Mouse (Mus musculus): ENCODE measurements around the gene Thsd4.

Thsd4 gene

DNA sequence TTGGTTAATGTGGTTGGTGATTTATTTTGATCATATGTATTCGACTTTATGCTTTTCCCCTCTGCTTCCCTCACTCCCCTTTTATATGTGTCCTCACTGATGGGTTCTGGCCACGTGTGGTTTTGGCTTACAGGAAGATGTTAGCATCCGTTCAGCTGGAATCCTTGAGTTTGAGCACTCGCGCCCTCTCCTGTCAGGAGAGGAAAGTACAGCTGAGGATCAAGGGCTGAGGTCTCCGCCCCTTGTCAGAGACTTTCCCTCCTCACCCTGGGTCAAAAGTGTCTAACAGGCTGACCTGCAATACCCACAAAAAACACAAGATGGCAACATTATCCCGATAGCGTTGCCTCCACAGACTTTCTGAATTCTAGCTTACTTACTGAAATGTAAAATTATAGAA, 562.6 kb downstream of the Thsd4 start:
- in situ Hi-C loops (cut with MboI; ENCODE audit: unreplicated experiment in 2 of 2) = loop anchor here (5.0 to 25.0 kb wide), 5 partner anchors 237 to 1953 kb away; partner anchors contain the start of genes Celf6 (in 1 of the 2) and Rplp1 (in 1 of the 2)

DNA sequence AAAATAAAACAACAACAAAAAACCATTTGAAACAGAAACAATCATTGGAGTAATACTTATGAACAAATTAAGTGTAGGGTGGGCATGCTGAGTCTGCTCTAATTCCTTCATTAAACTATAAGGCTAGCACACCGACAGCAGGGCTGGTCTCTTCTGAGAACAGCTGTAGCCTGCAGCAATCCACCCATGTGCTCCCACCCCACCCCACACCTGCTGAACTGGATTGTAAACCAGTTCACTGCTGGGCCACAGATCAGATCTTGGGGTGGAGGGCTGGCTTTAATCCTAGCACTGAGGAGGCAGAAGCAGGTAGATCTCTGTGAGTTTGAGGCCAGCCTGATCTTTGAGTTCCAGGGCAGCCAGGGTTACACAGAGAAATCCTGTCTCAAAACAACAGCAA, 563.7 kb downstream of the Thsd4 start:
- in situ Hi-C loops (cut with MboI; ENCODE audit: unreplicated experiment in 2 of 2) = loop anchor here (5.0 to 25.0 kb wide), 5 partner anchors 236 to 1954 kb away; partner anchors contain the start of genes Celf6 (in 1 of the 2) and Rplp1 (in 1 of the 2)

DNA sequence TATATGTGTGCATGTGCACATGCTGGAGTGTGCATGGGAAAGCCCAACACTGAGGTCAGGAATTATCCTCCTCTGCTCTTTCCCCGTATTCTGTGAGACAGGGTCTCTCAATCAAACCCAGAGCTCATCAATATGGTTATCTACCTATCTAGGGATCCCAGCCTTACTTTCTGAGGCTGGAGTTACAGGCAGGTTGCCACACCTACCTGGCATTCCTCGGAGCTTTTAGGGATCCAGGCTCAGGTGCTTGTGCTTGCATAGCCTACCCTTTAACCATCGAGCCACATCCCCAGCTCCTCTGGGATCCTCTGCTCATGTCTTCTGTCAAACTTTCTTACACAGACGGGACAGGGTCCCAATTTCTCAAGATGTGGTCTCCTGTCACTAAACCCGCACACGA, 565.4 kb downstream of the Thsd4 start:
- in situ Hi-C loops (cut with MboI; ENCODE audit: unreplicated experiment in 2 of 2) = loop anchor here (5.0 to 25.0 kb wide), 5 partner anchors 234 to 1956 kb away; partner anchors contain the start of genes Celf6 (in 1 of the 2) and Rplp1 (in 1 of the 2)

DNA sequence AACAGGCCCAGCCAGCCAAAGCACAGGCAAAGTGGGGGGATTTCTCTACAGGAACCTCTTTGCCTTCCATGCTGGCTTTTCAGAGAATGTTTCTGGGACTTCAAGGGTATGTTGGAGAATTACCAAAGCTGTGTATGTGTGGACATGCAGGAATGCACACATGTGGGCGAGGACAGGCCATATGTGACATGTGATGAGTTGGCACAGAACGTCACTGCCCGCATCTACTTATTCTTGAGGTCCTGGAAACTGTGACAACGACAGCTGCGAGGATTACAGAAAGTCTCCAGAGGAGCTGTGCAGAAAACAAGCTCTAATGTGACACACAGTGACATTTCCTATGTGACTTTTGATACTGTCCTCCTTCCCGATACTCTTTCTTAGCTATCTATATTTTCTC, 566.2 kb downstream of the Thsd4 start:
- in situ Hi-C loops (cut with MboI; ENCODE audit: unreplicated experiment in 2 of 2) = loop anchor here (5.0 to 25.0 kb wide), 5 partner anchors 233 to 1957 kb away; partner anchors contain the start of genes Celf6 (in 1 of the 2) and Rplp1 (in 1 of the 2)

DNA sequence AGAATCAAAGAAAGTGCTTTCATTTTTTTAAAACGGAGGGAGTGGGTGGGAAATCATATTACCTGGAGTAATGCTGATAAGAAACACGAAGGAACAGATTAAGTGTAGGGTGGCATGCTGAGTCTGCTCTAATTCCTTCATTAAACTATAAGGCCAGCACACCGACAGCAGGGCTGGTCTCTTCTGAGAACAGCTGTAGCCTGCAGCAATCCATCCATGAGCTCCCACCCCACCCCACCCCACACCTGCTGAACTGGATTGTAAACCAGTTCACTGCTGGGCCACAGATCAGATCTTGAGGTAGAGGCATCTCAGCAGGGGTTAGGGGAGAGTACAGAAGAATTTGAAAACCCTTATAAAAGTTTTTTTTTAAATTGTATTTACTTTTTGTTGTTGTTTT, 566.6 kb downstream of the Thsd4 start:
- in situ Hi-C loops (cut with MboI; ENCODE audit: unreplicated experiment in 2 of 2) = loop anchor here (5.0 to 25.0 kb wide), 5 partner anchors 233 to 1957 kb away; partner anchors contain the start of genes Celf6 (in 1 of the 2) and Rplp1 (in 1 of the 2)

DNA sequence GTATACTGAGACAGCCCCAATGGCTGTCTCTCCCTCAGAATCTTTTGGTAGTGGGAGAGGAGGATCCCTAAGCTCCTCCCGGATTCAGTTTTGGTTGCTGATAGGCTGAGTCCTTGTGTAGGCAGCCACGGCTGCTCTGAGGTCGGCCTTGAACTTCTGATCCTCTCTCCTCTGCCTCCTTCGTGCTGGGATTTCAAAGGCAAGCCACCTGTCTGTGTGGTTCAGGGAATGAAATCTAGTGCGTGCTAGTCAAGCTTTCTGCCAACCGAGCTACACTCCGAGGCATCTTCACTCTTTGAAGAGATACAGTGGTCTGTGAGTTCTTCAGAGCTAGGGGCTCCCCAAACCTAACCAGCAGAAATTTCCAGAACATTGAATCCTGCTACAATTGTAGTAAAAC, 568.3 kb downstream of the Thsd4 start:
- in situ Hi-C loops (cut with MboI; ENCODE audit: unreplicated experiment in 2 of 2) = loop anchor here (25.0 kb wide), 4 partner anchors 366 to 1959 kb away; partner anchors contain the start of genes Celf6 (in 1 of the 2) and Rplp1 (in 1 of the 2)

DNA sequence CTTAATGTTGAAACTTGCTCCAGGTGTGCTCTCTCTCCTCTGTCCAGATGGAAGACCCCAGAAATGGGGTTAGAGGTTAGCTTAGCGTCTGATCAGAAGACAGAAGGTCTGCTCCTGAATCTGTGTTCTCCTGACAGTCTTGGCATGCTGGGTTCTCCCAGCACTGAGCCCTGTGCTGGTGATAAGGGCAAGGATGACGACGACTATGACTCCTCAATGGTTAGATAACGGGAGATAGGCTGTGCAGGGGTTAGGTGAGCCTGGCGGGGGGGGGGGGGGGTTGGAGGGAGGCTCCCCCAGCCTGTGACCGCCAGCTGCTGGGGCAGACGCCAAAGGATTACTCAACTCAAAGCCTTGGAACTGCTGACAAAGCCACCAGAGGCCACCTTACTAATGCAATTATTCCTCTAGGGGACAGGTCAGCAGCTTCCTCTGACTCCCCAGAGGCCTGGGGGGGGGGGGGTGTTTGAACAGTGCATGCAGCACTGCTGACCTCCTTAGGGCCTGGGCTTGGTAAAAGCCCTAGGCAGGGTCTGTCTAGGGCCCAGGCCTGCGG, 569.3 kb downstream of the Thsd4 start:
- in situ Hi-C loops (cut with MboI; ENCODE audit: unreplicated experiment in 2 of 2) = loop anchor here (25.0 kb wide), 4 partner anchors 365 to 1960 kb away; partner anchors contain the start of genes Celf6 (in 1 of the 2) and Rplp1 (in 1 of the 2)

DNA sequence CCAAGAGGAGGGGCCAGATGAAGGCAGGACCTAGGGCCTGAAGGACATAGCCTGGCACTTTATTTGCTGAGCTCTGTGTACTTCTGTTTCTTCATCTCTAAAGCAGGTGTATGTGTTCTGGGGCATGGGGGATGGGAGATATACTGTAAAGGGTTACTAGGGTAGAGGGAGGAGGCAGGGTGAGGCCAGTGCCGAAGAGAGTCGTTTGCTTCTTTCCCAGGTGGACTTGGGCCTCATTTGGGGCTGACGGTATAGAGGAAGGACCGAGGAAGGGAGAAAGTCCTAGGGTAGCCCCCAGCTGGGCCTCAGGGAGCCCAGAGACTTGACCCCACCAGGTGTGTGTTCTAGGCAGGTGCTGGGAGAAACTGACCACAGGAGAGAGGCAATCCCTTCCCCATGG, 569.9 kb downstream of the Thsd4 start:
- in situ Hi-C loops (cut with MboI; ENCODE audit: unreplicated experiment in 2 of 2) = loop anchor here (25.0 kb wide), 4 partner anchors 365 to 1960 kb away; partner anchors contain the start of genes Celf6 (in 1 of the 2) and Rplp1 (in 1 of the 2)

DNA sequence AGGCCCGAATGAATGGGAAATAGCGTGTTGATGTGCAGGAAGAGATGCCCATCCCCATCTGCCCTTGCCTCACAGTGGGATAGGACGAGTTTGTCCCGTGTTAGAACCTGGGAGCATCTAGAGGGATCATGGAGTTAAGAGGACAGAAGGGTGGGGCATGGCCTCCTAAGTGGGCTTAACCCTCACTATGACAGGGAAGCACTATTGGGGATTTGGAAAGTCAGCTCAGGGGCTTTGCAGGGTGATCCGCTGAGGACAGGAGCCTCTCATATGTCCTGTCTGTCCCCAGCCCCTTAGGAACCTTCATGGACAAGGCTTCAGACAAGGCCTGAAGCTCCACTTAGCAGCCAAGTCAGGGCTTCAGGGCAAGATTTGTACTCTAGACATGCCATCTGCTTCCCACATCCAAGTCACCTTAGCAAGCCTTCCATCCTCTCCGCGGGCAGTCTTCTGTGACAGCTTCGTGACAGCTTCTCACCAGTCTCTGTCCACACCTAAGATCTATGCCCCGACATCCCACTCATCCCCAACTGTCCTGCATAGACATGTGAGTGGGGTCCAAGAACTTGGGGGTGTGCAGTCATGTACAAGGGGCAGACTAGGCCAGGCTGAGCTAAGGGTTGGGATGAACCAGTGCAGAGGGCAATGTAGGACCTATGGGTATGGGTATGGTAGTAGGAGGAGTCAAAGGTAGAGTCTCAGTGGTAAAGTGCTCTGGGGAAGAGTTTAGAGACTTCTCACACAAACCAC, 570.7 kb downstream of the Thsd4 start:
- in situ Hi-C loops (cut with MboI; ENCODE audit: unreplicated experiment in 2 of 2) = loop anchor here (25.0 kb wide), 4 partner anchors 364 to 1961 kb away; partner anchors contain the start of genes Celf6 (in 1 of the 2) and Rplp1 (in 1 of the 2)

DNA sequence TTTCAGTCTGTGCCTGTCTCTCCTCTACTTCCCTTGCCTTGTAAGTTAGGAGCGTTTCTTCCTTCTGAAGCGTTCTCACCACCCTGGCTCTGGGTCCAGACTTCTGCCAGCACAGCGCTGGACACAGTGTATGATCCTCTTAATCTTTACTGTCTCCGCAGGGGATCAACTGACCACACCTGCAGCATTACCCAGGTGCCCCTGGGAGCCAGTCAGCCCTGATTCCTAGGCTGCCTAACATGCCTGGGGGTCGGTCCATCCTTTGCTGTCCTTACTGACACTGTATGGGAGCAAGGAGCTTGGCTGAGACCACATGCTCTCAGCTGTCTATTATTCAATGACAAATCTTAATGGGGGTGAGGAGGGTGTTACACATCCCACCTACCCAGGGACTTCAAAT, 571.9 kb downstream of the Thsd4 start:
- in situ Hi-C loops (cut with MboI; ENCODE audit: unreplicated experiment in 2 of 2) = loop anchor here (25.0 kb wide), 4 partner anchors 363 to 1962 kb away; partner anchors contain the start of genes Celf6 (in 1 of the 2) and Rplp1 (in 1 of the 2)

DNA sequence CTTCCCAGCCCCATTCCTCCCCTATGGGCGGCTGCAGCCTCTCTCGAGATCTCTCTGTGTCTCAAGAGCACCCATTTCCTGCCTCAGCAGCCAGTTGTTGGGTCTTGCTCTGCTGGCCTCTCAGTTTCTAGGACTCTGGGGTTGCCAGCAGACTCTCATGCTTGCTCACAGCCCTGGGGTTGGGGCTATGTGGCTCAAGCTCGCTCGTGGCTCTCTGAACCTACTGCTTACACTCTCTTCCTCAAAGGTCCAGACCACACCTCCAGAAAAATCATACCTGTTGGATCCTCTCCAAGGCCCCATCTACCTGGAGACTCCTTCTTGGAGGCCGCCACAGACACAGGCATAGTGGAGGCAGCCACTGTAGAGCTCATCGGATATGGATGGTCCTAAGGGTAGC, 572.3 kb downstream of the Thsd4 start:
- in situ Hi-C loops (cut with MboI; ENCODE audit: unreplicated experiment in 2 of 2) = no loop called here

DNA sequence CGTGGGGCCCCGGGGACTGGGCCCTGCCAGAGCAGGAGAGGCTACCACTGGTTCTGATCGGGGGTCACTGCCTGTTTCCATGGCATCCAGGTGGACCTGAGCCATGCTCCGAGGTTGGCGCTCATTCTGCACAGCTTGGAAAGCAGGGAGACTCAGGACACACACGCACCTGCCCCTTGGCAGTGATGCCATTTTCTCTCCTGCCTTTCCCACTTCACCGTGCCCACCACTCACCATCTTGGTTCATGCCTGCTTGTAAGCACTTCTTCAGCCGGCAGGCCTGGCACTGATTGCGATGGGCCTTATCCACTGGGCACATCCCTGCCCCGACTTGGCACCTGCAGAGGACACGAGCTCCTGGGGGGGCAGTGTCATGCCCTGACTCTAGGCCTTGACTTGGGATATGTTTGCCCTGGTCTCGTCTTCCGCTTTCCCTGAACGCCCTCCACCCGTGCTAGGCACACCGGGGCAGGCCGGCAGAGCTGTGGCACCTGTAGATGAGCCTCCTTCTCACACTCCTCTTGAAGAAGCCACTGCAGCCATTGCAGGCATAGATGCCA, 573.1 kb downstream of the Thsd4 start:
- in situ Hi-C loops (cut with MboI; ENCODE audit: unreplicated experiment in 2 of 2) = no loop called here

DNA sequence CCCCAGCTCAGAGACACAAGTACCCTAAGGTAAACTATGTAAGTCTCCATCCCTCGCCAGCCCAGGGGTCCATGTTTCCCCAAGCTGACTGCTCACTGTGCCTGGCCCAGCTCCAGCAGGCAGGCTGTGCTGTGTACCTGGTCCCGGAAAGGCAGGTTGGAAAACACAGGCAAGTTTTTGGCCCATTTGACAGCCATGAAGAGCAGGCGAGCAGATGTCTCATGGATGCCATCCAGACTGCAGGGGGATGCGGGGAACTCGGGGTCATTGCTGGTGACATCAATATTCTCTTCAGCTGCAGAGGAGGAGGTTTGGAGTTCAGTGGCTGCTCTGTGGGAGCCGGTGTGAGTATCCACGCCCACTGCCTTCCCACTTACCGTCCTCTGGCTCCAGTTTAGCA, 573.6 kb downstream of the Thsd4 start:
- in situ Hi-C loops (cut with MboI; ENCODE audit: unreplicated experiment in 2 of 2) = no loop called here

DNA sequence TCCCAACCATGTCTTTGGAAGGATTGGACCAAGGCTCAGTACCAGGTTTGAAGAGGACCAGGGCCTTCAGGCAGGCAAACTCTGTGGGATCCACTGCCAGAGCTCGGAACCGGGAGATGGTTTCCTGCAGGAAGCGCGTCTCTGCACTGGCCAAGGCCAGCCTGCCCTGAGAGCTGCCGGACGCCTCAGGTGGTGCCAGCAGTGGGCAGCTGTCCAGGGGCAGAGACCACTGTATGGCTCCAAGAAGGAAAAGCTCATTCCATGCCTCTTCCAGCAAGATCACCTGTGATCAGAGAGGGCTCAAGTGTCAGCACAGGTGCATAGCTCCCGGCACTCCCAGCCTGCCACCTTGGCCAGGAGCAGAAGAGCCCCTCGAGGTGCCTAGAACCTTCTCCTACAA, 574.6 kb downstream of the Thsd4 start:
- in situ Hi-C loops (cut with MboI; ENCODE audit: unreplicated experiment in 2 of 2) = no loop called here

DNA sequence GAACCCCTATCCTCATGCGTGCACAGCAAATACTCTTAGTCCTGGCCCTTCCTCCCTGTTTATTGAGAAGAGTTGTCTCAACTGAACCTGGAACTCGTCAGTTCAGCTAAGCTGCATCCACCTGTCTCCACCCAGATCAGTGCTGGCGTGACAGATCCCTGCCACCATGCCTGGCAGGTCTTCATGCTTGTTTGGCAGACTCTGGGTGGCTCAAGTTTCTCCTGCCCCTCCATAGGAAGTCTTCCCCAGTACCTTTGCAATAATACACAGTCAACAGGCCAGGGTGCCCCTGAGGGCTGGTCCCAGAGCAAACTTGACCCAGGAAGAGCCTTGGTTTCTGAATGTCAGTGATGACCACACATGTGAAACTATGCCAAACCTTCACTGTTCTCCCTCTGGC, 576.6 kb downstream of the Thsd4 start:
- in situ Hi-C loops (cut with MboI; ENCODE audit: unreplicated experiment in 2 of 2) = no loop called here

DNA sequence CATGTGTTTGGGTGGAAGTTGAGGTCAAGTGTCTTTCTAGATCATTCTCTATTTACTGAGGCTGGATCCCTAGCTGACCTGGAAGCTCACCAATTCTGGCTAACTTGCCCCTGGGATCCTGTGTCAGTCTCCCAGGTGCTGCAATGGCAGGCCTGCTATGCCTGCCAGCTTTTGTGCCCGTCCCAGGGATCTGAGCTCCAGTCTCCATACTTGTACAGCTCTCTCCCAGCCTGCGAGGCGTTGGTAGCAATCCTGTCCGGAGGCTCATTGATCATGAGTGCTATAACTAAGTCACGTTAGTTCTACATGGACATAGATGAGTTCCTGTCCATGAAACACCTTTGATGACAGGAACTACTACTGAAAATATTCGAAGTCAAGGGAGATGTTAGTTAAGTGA, 578.0 kb downstream of the Thsd4 start:
- in situ Hi-C loops (cut with MboI; ENCODE audit: unreplicated experiment in 2 of 2) = no loop called here

DNA sequence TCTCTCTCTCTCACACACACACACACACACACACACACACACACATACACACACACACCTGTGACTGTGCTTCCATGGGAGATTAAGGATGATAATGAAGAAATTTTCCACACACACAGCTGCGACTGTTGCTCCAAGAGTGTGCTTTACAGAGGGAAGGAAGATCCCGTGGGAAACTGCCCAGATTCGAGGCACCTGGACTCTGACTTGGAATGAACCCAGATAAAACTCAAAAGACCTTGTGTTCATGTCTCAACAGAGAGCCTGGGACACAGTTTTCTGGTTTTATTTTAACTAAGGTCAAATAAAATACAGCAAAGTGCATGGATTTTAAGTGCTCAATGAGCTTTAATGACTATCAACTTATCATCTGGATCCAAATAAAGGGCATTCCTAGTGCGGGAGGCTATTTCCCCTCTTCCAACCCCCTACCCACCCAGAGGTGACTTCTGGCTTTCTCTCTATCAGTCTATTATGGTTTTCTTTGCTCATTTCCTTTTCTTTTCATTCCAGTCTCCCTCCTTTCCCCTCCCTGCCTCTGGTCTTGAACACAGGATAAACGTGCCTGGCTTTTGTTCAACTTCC, 579.3 kb downstream of the Thsd4 start:
- in situ Hi-C loops (cut with MboI; ENCODE audit: unreplicated experiment in 2 of 2) = no loop called here

DNA sequence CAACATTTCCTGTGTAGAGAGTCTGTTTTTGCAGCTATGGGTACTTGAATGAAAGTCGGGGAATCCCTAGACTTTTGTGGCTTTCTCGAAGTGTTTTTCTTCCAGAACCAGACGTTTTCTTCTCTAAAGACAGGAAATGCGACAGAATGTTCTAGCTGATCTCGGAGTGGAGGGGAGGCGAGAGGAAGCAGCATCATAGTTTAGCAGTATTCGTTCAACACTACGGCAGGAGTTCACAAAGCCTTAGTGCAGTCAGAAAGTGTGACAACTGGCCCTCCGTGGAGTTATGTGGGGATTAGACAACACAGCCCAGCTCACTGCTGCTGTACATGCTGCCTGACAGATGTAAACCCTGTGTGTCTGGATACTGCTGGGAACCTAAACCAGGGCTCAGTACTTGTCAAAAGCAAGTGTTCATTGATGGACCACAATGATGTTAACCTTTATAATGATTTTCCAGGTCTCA, 579.9 kb downstream of the Thsd4 start:
- in situ Hi-C loops (cut with MboI; ENCODE audit: unreplicated experiment in 2 of 2) = no loop called here

DNA sequence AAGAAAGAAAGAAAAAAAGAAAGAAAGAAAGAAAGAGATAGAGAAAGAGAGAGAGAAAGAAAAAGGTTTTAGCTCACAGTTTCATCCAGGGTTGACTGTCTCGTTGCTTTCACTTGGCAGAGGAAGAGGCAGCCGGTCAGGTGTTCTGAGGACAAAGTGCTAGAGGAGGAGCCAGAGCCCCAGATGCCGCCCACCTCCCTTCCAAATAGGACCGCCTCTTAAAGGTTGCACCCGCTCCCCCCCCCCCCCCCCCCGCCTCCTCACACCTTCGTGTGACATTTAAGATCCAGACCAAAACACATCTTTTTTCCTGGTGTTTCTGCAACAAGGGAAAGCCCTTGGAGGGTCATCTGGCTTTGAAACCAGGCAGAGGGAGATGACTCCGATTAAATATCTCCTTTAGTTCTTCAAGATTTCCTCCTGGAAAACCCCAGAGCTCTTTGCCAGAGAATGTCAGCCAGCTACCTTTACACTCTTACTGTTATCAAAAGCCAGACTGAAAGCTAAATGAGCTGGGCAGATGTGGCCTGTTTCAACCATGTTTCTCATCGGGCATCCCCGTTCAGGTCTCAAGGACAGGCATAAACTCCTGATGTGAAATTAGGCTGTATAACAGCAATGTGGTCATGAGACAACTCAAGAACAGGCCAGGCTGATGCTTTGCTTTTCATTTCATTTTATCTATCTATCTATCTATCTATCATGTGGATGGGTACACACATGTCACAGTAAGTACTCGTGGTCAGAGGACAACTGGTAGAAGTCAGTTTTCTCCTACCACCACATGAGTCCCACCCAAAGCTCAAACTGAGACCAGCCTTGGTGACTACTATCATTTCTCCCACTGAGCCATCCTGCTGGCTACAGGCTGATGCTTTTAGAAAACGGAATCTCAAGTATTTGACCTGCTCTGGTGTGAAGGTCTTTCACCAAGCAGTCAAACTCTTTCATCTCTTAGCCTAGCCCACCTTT, 580.6 kb downstream of the Thsd4 start:
- in situ Hi-C loops (cut with MboI; ENCODE audit: unreplicated experiment in 2 of 2) = no loop called here
